Mouse (Mus musculus) neural tube, embryonic 13.5 days (tissue): ENCODE measurements at regions not wholly inside any gene's neighbourhood (a gene's known extent, or its start where the extent isn't known, plus 50 kb on each side); places are given as distances from the start of the nearest gene placed in this dataset.
A peak's percentile ranks its signal among the peaks of the same experiment; 100 is the strongest.
"Not testable (repeated sequence)": the region's sequence is repeated elsewhere in the genome, so short reads cannot be mapped to it uniquely, and the experiment has no call there.

ENCODE experiments used
- ATAC-seq: fragments of 200-750 bp; cut with Nextera tagmentation; 2 replicates; pipeline ENCODE4 v1.8.0; 2017; ENCODE audit warnings: low read depth, mild to moderate bottlenecking, moderate TSS enrichment, moderate library complexity
- H3K27ac ChIP-seq: fragments of 300-500 bp; sonication (generic); replicated peaks from 2 replicates; pipeline ENCODE4 v1.5.1; 2015; ENCODE audit warnings: moderate library complexity, mild to moderate bottlenecking, inconsistent platforms
- H3K27me3 ChIP-seq: fragments of 300-500 bp; sonication (generic); 2 replicates; pipeline ENCODE4 v1.6.1; 2015; ENCODE audit warnings: mild to moderate bottlenecking, inconsistent platforms
- H3K36me3 ChIP-seq: fragments of 300-500 bp; sonication (generic); 2 replicates; pipeline ENCODE4 v1.6.1; 2015; ENCODE audit warnings: mild to moderate bottlenecking, inconsistent platforms
- H3K4me1 ChIP-seq: fragments of 300-500 bp; sonication (generic); replicated peaks from 2 replicates; pipeline ENCODE4 v1.6.1; 2015; ENCODE audit warnings: inconsistent platforms
- H3K4me2 ChIP-seq: fragments of 300-500 bp; sonication (generic); 2 replicates; pipeline ENCODE4 v1.6.1; 2015; ENCODE audit warnings: inconsistent platforms, mild to moderate bottlenecking, moderate library complexity
- H3K4me3 ChIP-seq: fragments of 300-500 bp; sonication (generic); 2 replicates; pipeline ENCODE4 v1.5.1; 2015; ENCODE audit warnings: mild to moderate bottlenecking, inconsistent platforms
- H3K9ac ChIP-seq: fragments of 300-500 bp; sonication (generic); 2 replicates; pipeline ENCODE4 v1.6.1; 2015; ENCODE audit warnings: moderate library complexity, mild to moderate bottlenecking, inconsistent platforms
- H3K9me3 ChIP-seq: fragments of 300-500 bp; sonication (generic); 2 replicates; pipeline ENCODE4 v1.6.1; 2016; ENCODE audit warnings: inconsistent platforms
- WGBS: fragments of 180-500 bp; shearing (Covaris S2); methylation state at CpG from one replicate; pipeline ENCODE4 v1.1.7; 2015; 5-methylcytosine and 5-hydroxymethylcytosine counted together

- Histone ChIP-seq H3K9me3 (peaks cover 81% of the 10 kb centered on the region), H3K9ac (no peak overlapping the region), H3K27ac (no peak overlapping the region), H3K4me3 (no peak overlapping the region), H3K27me3 (no peaks in the 10 kb centered on the region), H3K4me1 (no peaks in the 10 kb centered on the region), H3K4me2 (no peak overlapping the region), H3K36me3 (no peaks in the 10 kb centered on the region)
- WGBS: 80% methylated on average over 7 of the region's 7 CpGs
- ATAC-seq: no peak
Observed at GRCm38 (mm10) chr17:13546669-13547085, 192.3 kb downstream of the Tcp10c start.

GRCm38 (mm10) chr17:13547657-13548360, 193.4 kb downstream of the Tcp10c start:
- Histone ChIP-seq H3K9me3 (peaks cover 83% of the 10 kb centered on the region), H3K27me3 (no peaks in the 10 kb centered on the region), H3K27ac (no peak overlapping the region), H3K36me3 (no peaks in the 10 kb centered on the region), H3K4me3 (no peak overlapping the region), H3K4me1 (no peaks in the 10 kb centered on the region), H3K4me2 (no peak overlapping the region), H3K9ac (no peak overlapping the region)
- 69% methylated on average over 12 of the region's 12 CpGs for WGBS
- no peak for ATAC-seq

GRCm38 (mm10) chr17:13549975-13550895, 195.9 kb downstream of the Tcp10c start:
- ATAC-seq: 0 out of 2 replicates have a peak, but pooled peaks have one; percentile 42
- Histone ChIP-seq H3K4me2 (no peak overlapping the region), H3K27ac (no peak overlapping the region), H3K9me3 (peaks cover 63% of the 10 kb centered on the region), H3K27me3 (no peaks in the 10 kb centered on the region), H3K9ac (no peak overlapping the region), H3K4me1 (peaks cover under 1% of the 10 kb centered on the region), H3K36me3 (no peaks in the 10 kb centered on the region), H3K4me3 (no peak overlapping the region)
- 69% methylated on average over 9 of the region's 9 CpGs for WGBS

- H3K27me3 ChIP-seq, H3K27ac ChIP-seq, H3K4me3 ChIP-seq, H3K9ac ChIP-seq, H3K36me3 ChIP-seq, H3K4me2 ChIP-seq, H3K4me1 ChIP-seq: not testable (repeated sequence)
- H3K9me3 ChIP-seq: peaks cover 59% of the 10 kb centered on the region
- peak; percentile 49; the same call in 1 of the 2 replicates for ATAC-seq
Observed at GRCm38 (mm10) chr17:13550896-13551267, 196.5 kb downstream of the Tcp10c start.

GRCm38 (mm10) chr17:13551693-13552404, 197.5 kb downstream of the Tcp10c start:
- peak; percentile 62; the same call in 1 of the 2 replicates for ATAC-seq
- H3K4me3 ChIP-seq, H3K27me3 ChIP-seq, H3K4me2 ChIP-seq, H3K4me1 ChIP-seq, H3K36me3 ChIP-seq, H3K27ac ChIP-seq, H3K9ac ChIP-seq: not testable (repeated sequence)
- H3K9me3 ChIP-seq: peaks cover 52% of the 10 kb centered on the region

GRCm38 (mm10) chr17:13552840-13553239, 198.5 kb downstream of the Tcp10c start:
- not testable (repeated sequence) for H3K4me3 ChIP-seq, H3K27me3 ChIP-seq, H3K4me2 ChIP-seq, H3K4me1 ChIP-seq, H3K9ac ChIP-seq, H3K36me3 ChIP-seq, H3K27ac ChIP-seq
- peaks cover 44% of the 10 kb centered on the region for H3K9me3 ChIP-seq
- ATAC-seq: peak; percentile 71

- not testable (repeated sequence) for H3K4me3 ChIP-seq, H3K36me3 ChIP-seq, H3K4me1 ChIP-seq, H3K27me3 ChIP-seq, ATAC-seq, H3K4me2 ChIP-seq, H3K9ac ChIP-seq, H3K27ac ChIP-seq
- 49% methylated on average over 9 of the region's 9 CpGs for WGBS
- peaks cover 21% of the 10 kb centered on the region for H3K9me3 ChIP-seq
Observed at GRCm38 (mm10) chr17:13555311-13556059, 201.1 kb downstream of the Tcp10c start.

GRCm38 (mm10) chr17:13556060-13556660, 201.8 kb downstream of the Tcp10c start:
- not testable (repeated sequence) for H3K4me1 ChIP-seq, H3K36me3 ChIP-seq, H3K9ac ChIP-seq, H3K27ac ChIP-seq, ATAC-seq, H3K27me3 ChIP-seq, H3K4me3 ChIP-seq, H3K4me2 ChIP-seq
- WGBS: 82% methylated on average over 16 of the region's 16 CpGs
- peaks cover 15% of the 10 kb centered on the region for H3K9me3 ChIP-seq

GRCm38 (mm10) chr17:13558863-13559262, 201.5 kb upstream of the Afdn start:
- H3K4me1 ChIP-seq: peaks cover 7% of the 10 kb centered on the region
- no peaks in the 10 kb centered on the region for H3K9me3 ChIP-seq
- no peak overlapping the region for H3K4me3 ChIP-seq
- H3K4me2 ChIP-seq: no peak overlapping the region
- 86% methylated on average over 3 of the region's 3 CpGs for WGBS
- no peak overlapping the region for H3K27ac ChIP-seq
- no peaks in the 10 kb centered on the region for H3K36me3 ChIP-seq
- H3K27me3 ChIP-seq: no peaks in the 10 kb centered on the region
- no peak overlapping the region for H3K9ac ChIP-seq
- ATAC-seq: no peak

GRCm38 (mm10) chr17:13561342-13561741, 199.0 kb upstream of the Afdn start:
- H3K36me3 ChIP-seq: no peaks in the 10 kb centered on the region
- H3K27me3 ChIP-seq: no peaks in the 10 kb centered on the region
- no peak overlapping the region for H3K9ac ChIP-seq
- 83% methylated on average over 8 of the region's 8 CpGs for WGBS
- H3K27ac ChIP-seq: no peak overlapping the region
- ATAC-seq: no peak
- H3K9me3 ChIP-seq: no peaks in the 10 kb centered on the region
- no peak overlapping the region for H3K4me3 ChIP-seq
- H3K4me1 ChIP-seq: no peaks in the 10 kb centered on the region
- no peak overlapping the region for H3K4me2 ChIP-seq

GRCm38 (mm10) chr17:13562974-13563373, 197.4 kb upstream of the Afdn start:
- ATAC-seq: no peak
- H3K4me3 ChIP-seq: no peak overlapping the region
- 91% methylated on average over 2 of the region's 2 CpGs for WGBS
- H3K4me1 ChIP-seq: no peaks in the 10 kb centered on the region
- no peak overlapping the region for H3K9ac ChIP-seq
- H3K27me3 ChIP-seq: no peaks in the 10 kb centered on the region
- no peaks in the 10 kb centered on the region for H3K36me3 ChIP-seq
- no peak overlapping the region for H3K27ac ChIP-seq
- H3K9me3 ChIP-seq: no peaks in the 10 kb centered on the region
- no peak overlapping the region for H3K4me2 ChIP-seq
